Mouse (Mus musculus) 3134 (cell line): ENCODE results near the gene Rora.

Experiments used
- DNase-seq: peaks from one replicate; pipeline ENCODE4 v3.0.0-alpha.2; 2011; ENCODE audit warnings: low spot score; ENCODE audit not compliant: insufficient read length; ENCODE audit errors: extremely low read depth

Rora gene

GRCm38 (mm10) chr9:69270931-69271330, 617.3 kb downstream of the Rora start:
- DNase-seq, result no peak

GRCm38 (mm10) chr9:69272884-69273283, 619.3 kb downstream of the Rora start:
- no peak for DNase-seq

GRCm38 (mm10) chr9:69274766-69275485, 621.3 kb downstream of the Rora start:
- no peak for DNase-seq

GRCm38 (mm10) chr9:69277256-69277655, 623.7 kb downstream of the Rora start:
- DNase-seq, result no peak

GRCm38 (mm10) chr9:69285011-69285410, 631.4 kb downstream of the Rora start:
- no peak for DNase-seq

- DNase-seq, result no peak
Observed at GRCm38 (mm10) chr9:69288113-69288512, 634.5 kb downstream of the Rora start.

GRCm38 (mm10) chr9:69288586-69288985, 635.0 kb downstream of the Rora start:
- DNase-seq, result no peak

- DNase-seq, result no peak
Observed at GRCm38 (mm10) chr9:69289056-69290017, 635.8 kb downstream of the Rora start.

GRCm38 (mm10) chr9:69290018-69290880, 636.7 kb downstream of the Rora start:
- DNase-seq, result no peak

- no peak for DNase-seq
Observed at GRCm38 (mm10) chr9:69290881-69291450, 637.4 kb downstream of the Rora start.

GRCm38 (mm10) chr9:69291451-69291850, 637.9 kb downstream of the Rora start:
- no peak for DNase-seq

- DNase-seq, result no peak
Observed at GRCm38 (mm10) chr9:69292353-69292752, 638.8 kb downstream of the Rora start.

- DNase-seq, result no peak
Observed at GRCm38 (mm10) chr9:69292776-69293687, 639.4 kb downstream of the Rora start.

GRCm38 (mm10) chr9:69293688-69294074, 640.1 kb downstream of the Rora start:
- no peak for DNase-seq

- DNase-seq, result no peak
Observed at GRCm38 (mm10) chr9:69294426-69294825, 640.8 kb downstream of the Rora start.

- no peak for DNase-seq
Observed at GRCm38 (mm10) chr9:69294856-69295255, 641.3 kb downstream of the Rora start.

GRCm38 (mm10) chr9:69295826-69296225, 642.2 kb downstream of the Rora start:
- no peak for DNase-seq

- DNase-seq, result no peak
Observed at GRCm38 (mm10) chr9:69296418-69296817, 642.8 kb downstream of the Rora start.

- DNase-seq, result no peak
Observed at GRCm38 (mm10) chr9:69297766-69298375, 644.3 kb downstream of the Rora start.
